Mouse (Mus musculus) liver, postnatal 0 days (tissue): Measurements from ENCODE around the gene Rnf223. TPM values are rescaled to one million over a fixed set of nuclear protein-coding genes. Genes with fewer than 3 reads are reported as not detected.

ENCODE experiments used
- ATAC-seq: fragments of 200-750 bp; cut with Nextera tagmentation; 2 replicates; pipeline ENCODE4 v1.8.0; 2017; ENCODE audit warnings: mild to moderate bottlenecking, moderate library complexity
- DNase-seq: peaks from one replicate; pipeline ENCODE4 v3.0.0-alpha.2; 2016
- H3K27ac ChIP-seq: fragments of 300-500 bp; sonication (generic); 2 replicates; pipeline ENCODE4 v1.5.1; 2014; ENCODE audit warnings: antibody characterized with exemption, moderate library complexity, mild to moderate bottlenecking, low read depth
- H3K27me3 ChIP-seq: fragments of 300-500 bp; sonication (generic); 2 replicates; pipeline ENCODE4 v1.6.1; 2014; ENCODE audit warnings: low read length, control low read depth, mixed read lengths; ENCODE audit not compliant: insufficient read depth
- H3K36me3 ChIP-seq: fragments of 300-500 bp; sonication (generic); replicated peaks from 2 replicates; pipeline ENCODE4 v1.6.1; 2014; ENCODE audit warnings: mild to moderate bottlenecking, control low read depth, low read length, moderate library complexity, mixed read lengths; ENCODE audit not compliant: insufficient read depth
- H3K4me1 ChIP-seq: fragments of 300-500 bp; sonication (generic); 2 replicates; pipeline ENCODE4 v1.6.1; 2014; ENCODE audit warnings: antibody characterized with exemption, mild to moderate bottlenecking, control low read depth; ENCODE audit not compliant: insufficient read depth
- H3K4me2 ChIP-seq: fragments of 300-500 bp; sonication (generic); 2 replicates; pipeline ENCODE4 v1.6.1; 2014; ENCODE audit warnings: low read depth, mild to moderate bottlenecking, low read length, moderate library complexity, mixed read lengths
- H3K4me3 ChIP-seq: fragments of 300-500 bp; sonication (generic); 2 replicates; pipeline ENCODE4 v1.5.1; 2014; ENCODE audit warnings: low read depth, low read length
- H3K9ac ChIP-seq: fragments of 300-500 bp; sonication (generic); replicated peaks from 2 replicates; pipeline ENCODE4 v1.6.1; 2014; ENCODE audit warnings: mild to moderate bottlenecking, moderate library complexity
- H3K9me3 ChIP-seq: fragments of 300-500 bp; sonication (generic); 2 replicates; pipeline ENCODE4 v1.6.1; 2016; ENCODE audit warnings: mild to moderate bottlenecking, control low read depth, low read length, mixed read lengths
- CTCF ChIP-seq: sonication (generic); IDR thresholded peaks from 2 replicates; pipeline ENCODE4 v1.5.1; 2016; ENCODE audit warnings: antibody characterized with exemption, low read depth
- EP300 ChIP-seq: IDR thresholded peaks from 2 replicates; pipeline ENCODE4 v1.6.1; 2016; ENCODE audit warnings: antibody characterized with exemption, low read depth, mild to moderate bottlenecking
- WGBS: fragments of 180-500 bp; shearing (Covaris S2); extraction: QIAGEN DNeasy Blood & Tissue Kit; methylation state at CpG from one replicate; pipeline ENCODE4 v1.1.7; 2014; ENCODE audit not compliant: insufficient replicate concordance; 5-methylcytosine and 5-hydroxymethylcytosine counted together
- polyA plus RNA-seq: library from polyadenylated mRNA; unstranded; fragments of >200 nt; fragmentation: Nextera tagmentation; extraction: Ambion mirVana; gene quantifications from 2 replicates; pipeline ENCODE4 v1.2.1, GENCODE M21; 2015

Rnf223 gene
- polyA plus RNA-seq: 0.06 and 0.07 TPM in 2 replicates

DNA sequence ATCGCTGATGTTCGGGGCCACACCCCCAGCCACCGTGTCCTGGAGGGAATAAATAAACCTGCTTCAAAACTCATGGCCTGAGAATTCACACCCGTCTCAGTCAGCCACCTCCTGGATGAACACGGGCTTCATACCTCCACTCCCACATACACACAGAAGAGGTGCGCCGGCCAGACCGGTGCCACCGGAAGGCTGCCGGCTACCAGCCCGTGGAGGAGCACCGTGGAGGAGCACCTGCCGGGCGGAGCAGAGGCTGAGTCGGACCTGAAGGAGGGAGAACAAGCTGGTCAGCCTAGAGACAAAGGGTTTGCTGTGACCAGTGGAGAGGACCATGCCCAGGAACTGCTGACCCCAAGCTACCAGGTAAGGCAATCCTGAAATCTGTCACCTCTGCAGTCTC is at the start of gene Rnf223:
Gene Rnf223 (plus strand): TSS at position 78 of the 400 bp plus-strand sequence.
- WGBS: 75% methylated on average over 15 of the region's 15 CpGs
- ATAC-seq: no peak

DNA sequence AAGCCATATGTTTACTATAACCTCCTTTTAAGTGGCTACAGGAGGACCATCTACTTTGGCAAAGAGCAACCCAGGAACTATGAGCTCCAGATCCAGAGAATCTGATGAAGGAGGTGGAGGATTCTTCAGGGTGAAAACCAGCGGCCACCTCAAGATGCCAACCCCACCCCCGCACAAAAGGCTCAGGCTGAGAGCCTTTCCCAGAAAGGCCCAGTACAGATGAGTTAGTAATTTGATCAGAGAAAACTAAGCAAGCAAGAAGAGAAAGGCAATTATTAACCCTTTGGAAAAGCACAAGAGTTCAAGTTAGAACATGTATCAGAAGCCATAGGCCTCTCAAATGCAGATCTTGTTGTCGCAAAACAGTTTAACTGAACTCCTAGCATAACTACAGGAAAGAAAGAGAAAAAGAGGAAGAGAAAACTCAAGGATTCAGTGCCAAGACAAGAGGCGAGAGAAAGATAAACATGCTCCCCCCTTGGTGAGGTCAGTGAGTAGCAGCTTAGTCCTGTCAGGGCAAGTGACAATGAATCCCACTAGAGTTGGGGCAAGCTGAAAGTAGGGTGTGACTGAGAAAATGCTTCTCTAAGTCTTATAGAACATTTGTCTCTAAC is 47.6 kb upstream of the Rnf223 start:
- Histone ChIP-seq H3K4me2 (peak overlapping the region; percentile 45; the same call in 1 of the 2 replicates), H3K27me3 (no peaks in the 10 kb centered on the region), H3K27ac (0 out of 2 replicates have a peak overlapping the region, but pooled peaks have one; percentile 2), H3K4me3 (no peak overlapping the region), H3K9ac (no peak overlapping the region), H3K4me1 (peaks cover 30% of the 10 kb centered on the region), H3K36me3 (no peaks in the 10 kb centered on the region), H3K9me3 (no peaks in the 10 kb centered on the region)
- DNase-seq (no peak), ATAC-seq (no peak)
- WGBS: 38% methylated on average over 4 of the region's 4 CpGs
- TF ChIP-seq EP300 (no peak), CTCF (no peak)

More for the DNA sequence above, at the start of gene Rnf223:
- Histone ChIP-seq H3K4me1 (no peaks in the 10 kb centered on the region), H3K9me3 (no peaks in the 10 kb centered on the region), H3K27me3 (no peaks in the 10 kb centered on the region), H3K9ac (no peak within 1 kb of the TSS), H3K4me2 (no peak within 1 kb of the TSS), H3K4me3 (no peak within 1 kb of the TSS), H3K27ac (no peak within 1 kb of the TSS), H3K36me3 (peaks cover 5% of the 10 kb centered on the region; the same call in 1 of the 2 replicates)
- DNase-seq: no peak
- no peak for TF ChIP-seq EP300
- no peak for TF ChIP-seq CTCF

- TF ChIP-seq CTCF: no peak
- no peak for TF ChIP-seq EP300
- ATAC-seq: peak; percentile 68
- no peaks in the 10 kb centered on the region for H3K9me3 ChIP-seq
- H3K4me2 ChIP-seq: peak overlapping the region; percentile 45
- peaks cover 25% of the 10 kb centered on the region for H3K4me1 ChIP-seq
- H3K36me3 ChIP-seq: no peaks in the 10 kb centered on the region
- WGBS: 68% methylated on average over 5 of the region's 5 CpGs
- H3K27me3 ChIP-seq: no peaks in the 10 kb centered on the region
- peak; percentile 64 for DNase-seq
- peak overlapping the region; percentile 57 for H3K27ac ChIP-seq
- no peak overlapping the region for H3K9ac ChIP-seq
- no peak overlapping the region for H3K4me3 ChIP-seq
These were observed 47.0 kb upstream of the Rnf223 start for GRCm38 (mm10) chr4:156083348-156083747.

DNA sequence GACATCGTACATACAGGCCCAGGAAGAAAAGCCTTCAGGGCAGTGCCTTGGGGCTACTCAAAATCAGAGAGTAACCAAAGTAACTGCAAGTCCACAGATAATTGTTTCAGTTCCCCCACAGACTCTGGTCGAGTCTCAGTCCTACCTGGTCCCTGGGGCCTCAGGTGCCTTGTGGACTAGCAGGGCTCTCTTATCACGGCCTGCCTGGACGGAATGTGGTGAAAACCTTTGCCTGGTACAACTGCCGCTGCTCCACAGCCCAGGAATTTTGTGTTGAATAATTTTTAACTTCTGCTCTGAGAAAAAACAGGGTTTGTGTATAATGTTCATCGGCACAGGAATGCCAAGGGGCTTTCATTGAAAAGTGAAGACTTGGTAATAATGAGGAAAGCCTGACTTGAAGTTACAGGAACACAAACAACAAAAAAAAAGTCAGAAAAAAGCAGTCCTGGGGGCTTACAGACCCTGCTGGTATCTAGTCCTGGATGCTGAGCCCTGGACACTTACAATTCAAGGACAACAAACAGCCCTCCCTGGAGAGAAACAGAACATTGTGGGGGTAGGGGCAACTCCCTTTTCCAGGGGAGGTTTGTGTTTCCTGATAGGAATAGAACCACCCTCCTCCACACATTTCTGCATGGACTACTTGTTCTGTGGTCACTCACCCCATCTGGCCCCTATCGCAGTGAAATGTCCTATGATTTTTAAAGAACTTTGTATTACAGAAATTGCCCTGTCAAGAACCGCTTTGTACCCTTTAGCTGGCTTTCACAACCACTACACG is 46.0 kb upstream of the Rnf223 start:
- DNase-seq (no peak), ATAC-seq (no peak)
- TF ChIP-seq CTCF (no peak), EP300 (no peak)
- peak overlapping the region; percentile 57 for H3K27ac ChIP-seq
- 58% methylated on average over 9 of the region's 9 CpGs for WGBS
- no peak overlapping the region for H3K4me3 ChIP-seq
- no peaks in the 10 kb centered on the region for H3K36me3 ChIP-seq
- H3K9me3 ChIP-seq: no peaks in the 10 kb centered on the region
- peak overlapping the region; percentile 45 for H3K4me2 ChIP-seq
- no peaks in the 10 kb centered on the region for H3K27me3 ChIP-seq
- H3K9ac ChIP-seq: peak overlapping the region; percentile 30; the same call in 1 of the 2 replicates
- peaks cover 25% of the 10 kb centered on the region for H3K4me1 ChIP-seq

DNA sequence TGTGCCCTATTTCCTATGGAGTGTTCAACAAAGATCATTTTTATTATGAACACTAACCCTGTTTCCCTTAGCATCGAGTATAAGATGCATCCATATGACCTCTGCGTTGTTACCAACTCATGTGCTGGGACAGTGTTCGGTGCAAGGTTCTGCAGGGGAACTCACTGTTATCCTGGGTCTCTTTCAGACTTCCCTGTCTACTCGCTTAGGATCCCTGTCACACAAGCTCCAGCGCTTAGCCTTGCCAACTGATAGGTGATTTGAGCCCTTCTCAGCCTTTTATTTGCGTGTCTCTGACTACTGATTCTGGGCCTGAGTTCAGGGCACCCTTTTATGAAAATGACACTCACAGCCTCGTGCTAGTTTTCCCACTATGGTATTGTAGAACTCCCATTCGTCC is 45.1 kb upstream of the Rnf223 start:
- H3K27ac ChIP-seq: no peak overlapping the region
- H3K27me3 ChIP-seq: no peaks in the 10 kb centered on the region
- 77% methylated on average over 8 of the region's 8 CpGs for WGBS
- DNase-seq (no peak), ATAC-seq (no peak)
- peaks cover 25% of the 10 kb centered on the region for H3K4me1 ChIP-seq
- H3K9me3 ChIP-seq: no peaks in the 10 kb centered on the region
- no peaks in the 10 kb centered on the region for H3K36me3 ChIP-seq
- TF ChIP-seq EP300 (no peak), CTCF (no peak)
- H3K9ac ChIP-seq: no peak overlapping the region
- H3K4me3 ChIP-seq: no peak overlapping the region
- no peak overlapping the region for H3K4me2 ChIP-seq

- no peak for ATAC-seq
- H3K4me2 ChIP-seq: no peak overlapping the region; the same call in 1 of the 2 replicates
- WGBS: 9% methylated on average over 5 of the region's 5 CpGs
- H3K9ac ChIP-seq: no peak overlapping the region; the same call in 1 of the 2 replicates
- H3K36me3 ChIP-seq: no peaks in the 10 kb centered on the region
- no peak for DNase-seq
- peak overlapping the region; percentile 29; the same call in 1 of the 2 replicates for H3K27ac ChIP-seq
- no peaks in the 10 kb centered on the region for H3K27me3 ChIP-seq
- H3K4me3 ChIP-seq: no peak overlapping the region
- H3K4me1 ChIP-seq: peaks cover 17% of the 10 kb centered on the region
- no peaks in the 10 kb centered on the region for H3K9me3 ChIP-seq
- no peak for TF ChIP-seq EP300
- no peak for TF ChIP-seq CTCF
These were observed 42.8 kb upstream of the Rnf223 start for GRCm38 (mm10) chr4:156087398-156088087.
